Mouse (Mus musculus) kidney, postnatal 14 days (tissue): ENCODE measurements around the gene Nfia.

ENCODE experiments used
- DNase-seq: peaks from one replicate; pipeline ENCODE4 v3.0.0; 2022; ENCODE audit warnings: mixed read lengths

Nfia gene

DNA sequence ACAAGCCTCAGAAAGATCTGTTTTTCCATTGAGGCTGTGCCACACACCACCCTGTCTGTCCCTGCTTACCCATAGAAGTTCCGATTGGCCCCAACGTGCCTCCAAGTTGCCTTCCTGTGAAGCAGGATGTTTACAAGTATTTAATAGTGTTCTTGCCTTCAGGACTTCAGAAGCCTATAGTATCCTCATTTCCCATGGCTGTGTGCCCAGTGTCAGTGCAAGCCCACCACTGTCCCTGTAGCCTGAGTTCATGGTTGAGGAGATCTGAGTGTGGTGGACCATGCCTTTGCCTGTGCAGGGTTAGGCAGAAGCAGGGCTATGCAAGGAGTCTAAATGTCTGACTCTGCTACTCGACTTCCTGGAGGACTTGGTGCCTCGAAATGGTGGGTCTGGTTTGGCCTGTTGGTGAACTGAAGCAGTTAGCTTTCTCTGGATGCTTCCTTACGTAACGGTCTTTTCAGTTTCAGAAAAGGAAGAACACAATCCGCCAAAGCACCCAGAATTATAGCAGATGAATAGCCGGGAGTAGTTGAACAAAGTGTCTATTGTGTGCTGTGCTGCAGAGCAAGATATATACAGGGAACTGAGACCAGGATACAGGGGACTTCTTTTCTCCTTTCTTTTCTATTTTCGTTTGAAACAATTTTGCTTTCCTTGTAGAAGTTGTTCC is 99.4 kb downstream of the Nfia start:
- DNase-seq: peak; percentile 38

DNA sequence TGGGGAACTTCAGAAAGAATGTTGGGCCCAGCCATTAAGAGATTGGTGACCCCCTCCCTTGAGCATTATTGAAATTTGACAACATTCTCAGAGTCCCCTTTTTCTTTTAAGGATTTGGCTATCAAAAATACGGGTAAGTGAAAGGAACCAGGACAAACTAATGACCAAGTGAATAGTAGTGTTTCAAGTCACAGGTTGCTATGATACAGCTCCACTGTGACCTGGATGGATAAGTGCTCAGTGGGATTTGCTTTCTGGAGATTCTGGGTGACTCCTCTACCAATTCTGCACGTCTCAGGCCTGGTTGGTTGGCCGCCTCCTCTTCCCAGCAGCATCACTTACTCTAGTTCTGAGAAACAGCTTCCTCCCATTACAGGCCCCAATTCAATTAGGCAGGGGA is 102.4 kb downstream of the Nfia start:
- no peak for DNase-seq

DNA sequence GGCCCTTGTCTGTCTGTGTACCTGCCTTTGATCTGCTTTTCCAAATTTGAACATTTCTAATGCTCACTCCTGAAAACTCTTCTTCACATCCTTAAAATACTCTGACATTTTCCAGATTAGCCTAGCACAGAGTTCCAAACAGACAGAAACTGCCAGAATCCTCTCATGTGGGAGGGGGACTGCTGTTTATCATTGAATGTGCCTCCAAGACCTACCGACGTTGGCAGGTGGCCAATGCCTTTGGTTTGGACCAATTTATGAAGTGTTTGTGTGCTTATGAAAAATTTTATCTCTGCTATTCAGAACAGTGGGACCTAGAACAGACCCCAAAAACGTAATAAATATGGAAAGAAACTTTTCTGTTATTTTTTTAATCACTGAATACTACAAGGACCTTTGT is 103.4 kb downstream of the Nfia start:
- DNase-seq: no peak

DNA sequence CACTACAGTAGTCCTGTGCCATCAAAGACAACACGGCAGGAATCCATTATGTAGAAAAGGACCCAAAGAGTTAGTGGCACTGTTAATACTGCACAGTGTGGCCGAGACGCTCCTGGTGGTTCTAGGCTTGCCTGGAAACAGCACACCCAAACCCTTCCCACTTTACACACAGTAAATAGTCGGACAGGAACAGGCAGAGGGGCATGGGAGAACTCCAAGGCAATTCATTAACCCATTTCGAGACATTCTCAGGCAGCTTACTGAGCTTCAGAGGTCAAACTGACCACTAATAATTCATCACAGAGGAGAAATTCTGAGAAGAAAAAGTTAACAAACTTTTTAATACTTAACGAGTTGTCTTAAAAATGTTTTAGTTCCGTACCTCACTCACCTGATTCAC is 107.2 kb downstream of the Nfia start:
- peak; percentile 33 for DNase-seq

DNA sequence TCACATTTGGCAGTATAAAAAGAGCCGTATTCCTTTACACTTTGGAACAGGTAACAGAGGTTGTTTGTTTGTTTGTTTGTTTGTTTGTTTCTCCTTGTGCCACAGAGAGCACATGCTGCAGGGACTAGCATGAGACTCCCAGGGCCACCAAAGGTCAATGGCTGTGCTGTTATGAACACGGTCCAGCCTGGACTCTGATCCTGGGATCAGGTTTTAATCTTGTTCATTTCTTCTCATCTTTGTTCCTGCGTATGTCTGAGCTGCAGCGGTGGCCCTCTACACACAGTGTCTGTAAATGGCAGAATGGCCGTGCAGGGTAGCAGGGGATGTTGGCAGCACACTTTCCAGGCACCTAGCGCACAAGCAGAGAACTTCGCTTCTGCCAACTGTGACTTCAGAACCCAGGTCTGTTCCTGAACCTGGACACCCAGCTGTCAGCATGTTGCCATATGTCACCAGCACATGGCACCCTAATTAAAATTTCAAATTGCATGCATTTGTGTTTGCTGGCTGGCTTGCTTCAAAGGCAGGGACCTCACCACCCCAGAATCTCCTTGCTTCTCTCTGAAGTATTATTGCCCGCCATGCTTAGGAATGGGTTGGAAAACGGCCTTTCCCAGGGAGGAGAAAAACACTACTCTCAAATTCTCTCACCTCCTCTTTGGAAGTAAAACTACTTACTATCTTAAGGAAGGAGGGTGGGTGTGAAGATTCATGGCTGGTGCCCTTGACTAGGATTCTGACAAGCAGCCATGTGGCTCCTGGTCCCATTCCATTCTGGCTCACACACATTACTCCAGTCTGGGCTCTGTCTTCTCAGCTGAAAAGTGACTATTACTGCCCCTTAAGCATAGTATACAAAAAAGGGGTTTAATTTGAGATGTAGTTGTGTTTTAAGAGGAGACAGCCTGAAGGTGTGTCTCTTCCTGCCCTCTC is 107.9 kb downstream of the Nfia start:
- DNase-seq: peak; percentile 42

DNA sequence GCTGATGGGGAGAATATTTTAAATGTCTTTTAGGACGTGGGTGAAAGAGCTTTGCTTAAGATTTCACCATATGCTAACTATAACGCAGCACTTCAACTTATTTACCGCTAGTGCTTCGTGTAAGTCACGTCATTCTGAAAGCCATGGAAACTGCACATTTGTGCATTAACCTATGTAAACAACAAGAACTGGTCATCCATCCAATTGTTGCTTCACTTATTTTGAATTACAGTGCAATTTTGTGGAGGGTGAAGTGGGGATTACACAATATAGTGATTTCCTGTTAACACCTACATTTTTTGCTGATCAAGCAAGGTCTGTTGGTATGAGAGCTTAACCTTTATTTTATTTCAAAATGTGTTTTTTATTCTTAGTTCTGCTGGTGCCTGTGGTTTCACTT is 113.0 kb downstream of the Nfia start:
- no peak for DNase-seq

DNA sequence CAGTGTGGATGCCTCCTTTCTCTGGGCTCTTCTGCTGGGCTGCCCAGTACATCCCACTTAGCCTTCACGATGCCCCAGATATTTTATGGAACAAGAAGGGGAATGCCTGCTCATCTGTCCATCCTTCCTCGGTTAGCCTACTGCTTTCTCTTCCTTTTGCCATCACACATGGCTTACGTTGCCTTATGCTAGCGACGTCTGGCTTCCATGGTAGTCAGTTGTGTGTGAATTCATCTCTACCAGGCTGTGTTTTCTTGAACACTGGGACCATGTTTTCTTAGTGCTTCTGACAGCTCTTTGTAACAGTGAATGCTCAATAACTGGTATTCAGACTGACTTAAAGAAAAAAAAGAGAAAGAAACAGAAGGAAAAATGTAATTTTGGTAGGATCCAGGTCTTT is 113.7 kb downstream of the Nfia start:
- no peak for DNase-seq

DNA sequence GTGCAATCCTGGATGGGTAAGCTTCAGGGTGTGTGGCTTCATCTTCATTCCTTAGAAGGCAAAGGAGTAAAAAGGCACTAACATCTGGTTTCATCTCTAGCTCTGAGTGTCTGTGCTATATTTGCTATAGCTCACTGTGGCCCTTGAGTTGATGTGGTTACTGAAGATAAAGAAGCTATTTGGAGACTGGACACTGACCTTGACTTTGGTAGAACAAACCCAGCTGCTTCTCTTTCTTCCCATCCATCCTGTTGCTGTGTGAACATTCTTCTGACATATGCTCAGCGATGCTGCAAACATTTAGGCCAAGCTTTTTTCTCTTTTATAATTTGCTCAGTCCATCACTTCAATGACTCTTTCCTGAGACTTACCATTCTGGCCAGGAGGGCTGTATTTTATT is 114.7 kb downstream of the Nfia start:
- DNase-seq: no peak

DNA sequence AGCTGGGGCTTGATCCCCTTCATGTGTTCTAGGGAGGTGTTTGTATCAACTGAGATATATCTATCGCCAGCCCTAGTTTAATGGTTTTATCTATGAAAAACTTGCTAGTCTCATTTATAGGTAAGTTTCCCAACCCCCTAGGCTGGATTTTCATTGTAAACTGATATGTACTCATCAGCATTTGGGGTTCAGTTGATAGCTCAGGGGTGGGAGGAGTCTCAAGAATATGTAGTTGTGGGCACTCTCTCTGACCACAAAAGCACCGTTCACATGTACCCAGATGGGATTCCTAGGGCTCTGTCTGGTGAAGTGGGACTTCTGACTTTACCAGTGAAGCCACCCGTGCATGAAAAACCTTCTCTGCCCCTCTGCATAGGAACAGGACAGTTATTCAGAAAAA is 118.5 kb downstream of the Nfia start:
- DNase-seq: no peak

DNA sequence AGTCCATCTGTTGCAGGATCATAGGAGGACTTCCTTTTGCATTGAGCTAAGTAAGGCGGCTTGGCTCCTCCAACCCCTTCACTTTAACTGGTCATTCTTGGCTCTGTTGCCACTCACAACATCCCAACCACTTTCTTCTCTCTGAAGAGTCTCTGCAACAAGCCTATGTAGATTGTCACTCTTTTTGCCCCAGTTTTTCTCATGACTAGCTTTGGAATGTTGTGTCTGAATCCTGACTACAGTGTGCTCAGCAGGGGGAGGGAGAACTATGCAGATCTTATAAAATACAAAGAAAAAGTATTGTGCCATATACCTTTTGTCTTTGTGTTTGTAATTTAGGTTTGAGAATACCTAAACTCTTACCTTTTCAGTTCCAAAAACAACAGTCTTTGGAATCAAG is 119.1 kb downstream of the Nfia start:
- no peak for DNase-seq

DNA sequence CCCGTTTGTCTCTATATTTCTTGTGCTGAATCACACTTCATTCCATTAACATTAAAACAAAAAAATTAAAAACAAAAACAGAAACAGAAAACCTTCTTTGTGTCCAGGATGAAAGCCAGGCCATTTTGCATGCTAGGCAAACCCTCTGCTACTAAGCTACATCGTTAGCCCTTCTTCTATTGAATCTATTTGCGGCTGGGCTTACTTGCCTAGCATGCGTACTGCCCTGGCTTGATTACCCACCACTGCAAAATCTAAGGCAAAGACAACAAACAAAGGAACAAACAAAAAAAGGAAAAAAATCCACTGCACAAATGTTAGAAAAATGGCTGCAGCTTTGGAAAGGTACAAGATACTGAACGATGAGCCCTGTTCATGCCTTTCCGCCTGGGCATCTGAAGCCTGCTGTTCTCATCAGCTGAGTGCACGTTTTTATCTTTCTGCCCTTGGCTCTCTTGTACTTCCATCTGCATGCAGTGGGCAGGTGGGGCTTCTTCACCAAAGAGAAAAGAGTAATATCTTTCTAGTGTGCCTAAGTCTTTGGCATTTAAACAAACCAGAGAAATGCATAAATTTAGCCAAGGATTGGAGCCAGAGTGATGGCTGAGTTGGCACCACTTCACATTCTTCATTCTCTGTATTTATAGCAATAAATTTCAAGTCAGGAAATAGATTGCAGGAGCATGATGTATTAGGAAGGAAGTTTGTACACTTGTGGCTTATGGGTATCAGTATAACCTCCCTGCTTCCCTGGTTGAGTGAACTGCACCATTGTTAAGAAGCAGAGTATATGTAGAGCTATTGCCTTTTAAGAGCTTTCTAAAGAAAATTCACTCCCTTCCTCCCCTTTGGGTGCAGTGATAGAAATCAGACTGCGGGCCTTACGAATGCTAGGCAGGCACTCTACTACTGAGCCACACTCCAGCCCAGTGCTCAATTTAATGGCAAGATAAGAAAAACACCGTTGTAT is 121.7 kb downstream of the Nfia start:
- no peak for DNase-seq

DNA sequence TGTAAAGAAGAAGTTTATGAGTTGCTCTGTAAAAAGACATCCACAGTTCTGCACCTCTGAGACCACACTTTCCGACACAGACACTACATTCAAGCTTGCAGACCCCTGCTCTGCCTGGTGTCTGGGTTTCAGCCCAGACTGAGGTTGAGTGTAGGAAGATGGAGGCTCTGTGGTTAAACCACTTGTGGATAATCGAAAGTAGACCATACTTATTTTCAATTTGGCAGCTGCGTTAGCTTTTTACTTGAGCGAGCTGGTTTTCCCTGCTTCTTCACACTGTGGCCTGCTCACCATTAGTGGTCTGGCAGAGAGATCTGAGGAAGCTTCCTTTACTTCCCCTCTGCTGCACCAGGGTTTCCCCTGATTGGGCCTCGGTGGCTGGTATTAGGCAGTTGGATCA is 123.4 kb downstream of the Nfia start:
- no peak for DNase-seq

DNA sequence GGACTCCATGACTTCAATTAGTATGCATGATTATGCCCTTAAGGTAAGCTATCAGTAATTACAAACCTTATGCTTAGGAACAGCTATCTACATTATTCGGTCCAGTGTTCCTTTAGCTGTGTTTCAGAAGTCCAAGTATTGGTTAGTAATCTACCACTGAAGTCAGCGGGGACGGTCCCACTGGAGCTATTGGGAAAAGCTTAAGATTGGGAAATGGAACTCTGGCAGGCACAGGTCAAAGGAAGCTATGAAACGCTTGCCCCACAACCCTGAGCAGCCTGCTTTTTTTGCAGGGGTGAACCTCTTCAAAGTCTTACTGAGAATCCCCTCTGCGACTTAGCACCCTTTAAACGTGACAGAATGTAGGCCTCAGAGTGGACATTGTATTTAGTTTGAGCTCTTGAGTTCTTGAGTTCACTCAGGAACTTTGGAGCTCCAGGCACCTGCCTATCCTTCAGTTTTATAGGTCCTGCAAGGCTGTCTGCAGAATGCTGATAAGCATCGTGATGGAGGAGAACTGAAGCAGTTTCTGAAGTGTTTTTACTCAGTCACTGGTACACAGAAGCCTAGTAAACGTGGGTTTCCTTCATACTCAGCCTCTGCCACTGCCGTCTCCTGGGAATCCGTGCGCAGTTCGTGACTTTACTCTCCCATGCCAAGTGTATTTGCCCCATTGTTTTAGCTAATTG is 127.9 kb downstream of the Nfia start:
- DNase-seq: no peak

DNA sequence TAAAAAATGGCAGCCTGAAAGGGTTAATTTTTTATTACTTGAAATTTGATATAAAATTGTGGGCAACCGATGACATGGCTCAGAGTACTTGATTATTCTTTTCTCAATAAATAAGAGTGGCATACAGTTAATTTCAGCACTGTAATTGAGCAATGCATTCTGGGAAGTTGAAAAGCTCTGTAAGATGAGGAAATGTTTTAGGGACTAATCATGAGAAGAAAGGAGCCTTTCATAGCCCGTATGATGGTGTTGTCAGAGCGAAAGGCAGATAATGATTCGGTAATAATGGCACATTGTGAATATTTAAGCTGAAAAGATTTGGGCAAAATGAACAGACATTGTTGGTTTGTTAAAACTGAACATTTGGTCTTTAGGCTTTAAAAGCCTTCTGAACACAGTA is 133.3 kb downstream of the Nfia start:
- DNase-seq: no peak

DNA sequence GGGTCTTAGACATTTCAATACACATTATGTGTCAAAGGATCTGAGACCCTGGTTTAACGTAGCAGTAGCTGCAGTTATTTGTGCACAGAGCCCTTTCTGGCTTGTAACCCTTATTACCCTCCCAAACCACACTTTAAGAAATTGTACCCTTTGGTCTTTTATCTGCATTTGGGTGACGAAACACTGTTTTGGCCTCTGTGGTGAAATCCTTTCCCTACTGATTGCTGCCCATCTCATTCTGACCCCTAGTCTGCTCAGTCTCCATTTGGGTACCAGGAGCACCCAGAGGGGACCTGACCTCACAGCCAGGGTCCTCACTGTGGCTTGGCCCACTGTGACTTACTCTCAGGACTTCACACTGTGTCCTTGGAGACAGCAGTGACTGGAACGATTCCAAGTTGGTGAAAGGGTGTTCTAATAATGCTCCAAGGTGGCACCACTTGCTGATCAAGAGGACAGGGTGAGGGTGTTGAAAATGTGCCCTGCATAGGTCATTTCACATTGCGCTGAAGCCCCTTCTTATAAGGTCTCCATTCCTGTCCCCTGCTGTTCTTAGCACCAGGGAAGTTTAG is 136.1 kb downstream of the Nfia start:
- DNase-seq: peak; percentile 32

DNA sequence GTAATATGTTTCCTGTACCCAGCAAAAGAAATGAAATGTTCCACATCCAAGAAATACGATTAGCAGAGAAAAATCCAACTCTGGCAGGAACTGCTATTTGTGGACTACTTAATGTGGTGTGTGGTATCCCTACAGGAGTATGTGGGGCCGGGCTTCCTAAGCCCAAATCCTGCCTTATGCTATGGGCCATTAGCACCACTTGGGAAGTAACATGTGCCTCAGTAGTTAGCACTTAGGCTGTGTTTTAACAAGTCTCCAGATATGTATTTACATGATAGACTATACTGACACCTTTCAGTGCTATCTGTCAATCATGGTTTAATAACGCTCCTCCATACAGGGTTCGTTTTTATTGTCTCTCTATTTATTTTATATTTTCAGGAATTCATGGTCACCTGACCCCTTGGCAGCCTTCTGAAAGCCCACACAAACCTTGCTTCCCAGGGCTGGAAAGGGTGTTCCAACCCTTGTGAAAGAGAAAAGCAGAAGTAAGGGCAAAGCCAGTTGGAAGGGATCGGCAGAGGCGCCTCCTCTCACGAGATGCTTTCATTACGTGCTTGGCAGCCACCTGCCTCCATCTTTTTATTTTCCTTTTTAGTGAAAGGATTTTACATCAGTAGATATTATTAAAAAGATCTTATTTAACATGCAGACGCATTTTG is 137.7 kb downstream of the Nfia start:
- DNase-seq: no peak

DNA sequence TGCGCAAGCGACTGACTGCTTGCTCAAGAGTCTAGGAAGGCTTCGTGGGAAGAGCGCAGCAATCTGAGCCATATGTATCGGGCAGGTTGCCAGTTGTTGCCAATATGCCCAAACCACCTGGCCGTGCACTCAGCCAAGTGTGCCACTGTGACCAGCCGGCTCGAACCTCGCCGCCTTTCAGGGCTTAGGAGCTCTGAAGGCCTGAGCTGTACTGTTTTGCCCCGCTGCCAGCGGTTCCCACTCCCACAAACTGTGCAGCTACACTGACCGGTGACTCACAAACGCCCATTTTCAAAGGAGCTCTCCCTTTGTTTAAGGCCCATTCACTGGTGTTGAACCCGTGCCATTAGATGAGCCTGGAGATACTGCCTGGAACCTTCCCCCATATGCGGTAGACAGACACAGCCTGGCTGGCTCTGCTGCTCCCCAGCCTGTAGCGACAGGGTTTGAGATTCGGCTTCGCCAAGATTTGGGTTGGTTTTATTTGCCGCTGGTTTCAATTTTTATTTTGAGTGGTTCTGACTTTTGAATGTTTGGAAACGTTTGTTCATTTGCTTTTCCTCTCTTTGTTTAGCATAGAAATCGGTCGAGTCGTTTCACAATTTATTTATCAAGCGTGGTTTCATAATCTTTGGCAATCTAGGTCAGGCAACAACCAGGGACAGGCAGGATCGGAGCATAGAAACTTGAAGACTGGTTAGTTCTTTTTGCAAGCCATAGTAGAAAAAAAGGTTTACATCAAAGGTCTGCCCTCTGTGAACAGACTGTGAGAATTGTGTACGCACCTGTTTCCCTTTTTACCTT is 138.4 kb downstream of the Nfia start:
- DNase-seq: no peak

DNA sequence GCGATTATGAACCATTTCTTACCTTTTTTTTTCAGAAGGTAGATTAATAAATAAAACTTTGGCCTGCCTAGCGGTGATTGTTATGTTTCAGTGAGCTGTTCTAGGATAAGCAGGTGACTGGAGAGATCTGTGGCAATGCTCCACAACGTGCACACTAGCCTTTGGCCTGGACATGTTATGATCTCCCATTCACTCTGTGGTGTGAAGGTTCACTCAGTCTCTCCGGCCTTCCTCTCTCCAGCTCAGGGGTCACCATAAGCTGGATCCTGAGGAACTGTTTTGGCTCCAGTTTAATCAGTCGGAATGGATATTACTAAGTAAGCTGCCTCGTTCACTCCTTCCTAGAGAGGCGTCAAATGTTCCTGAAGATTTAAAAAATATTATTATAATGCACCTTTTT is 139.2 kb downstream of the Nfia start:
- no peak for DNase-seq

DNA sequence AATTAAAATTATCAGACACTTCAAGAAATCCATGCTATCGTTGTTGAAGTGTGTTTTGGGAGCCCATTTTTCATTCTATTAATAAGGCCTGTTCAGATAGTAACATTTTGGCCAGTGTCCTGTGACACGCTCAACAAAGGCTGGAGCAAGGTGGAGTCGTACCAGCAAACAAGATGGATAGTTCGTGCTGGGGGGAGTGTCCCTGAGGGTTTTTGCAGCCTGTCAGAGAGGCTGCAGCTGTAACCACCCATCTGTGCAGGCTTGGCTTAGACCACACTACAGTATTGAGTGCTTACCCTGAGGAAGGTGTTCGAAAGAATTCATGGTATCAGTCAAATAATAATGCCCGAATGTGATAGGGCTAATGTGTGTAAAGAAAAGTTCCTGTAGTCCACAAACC is 139.6 kb downstream of the Nfia start:
- DNase-seq: no peak

DNA sequence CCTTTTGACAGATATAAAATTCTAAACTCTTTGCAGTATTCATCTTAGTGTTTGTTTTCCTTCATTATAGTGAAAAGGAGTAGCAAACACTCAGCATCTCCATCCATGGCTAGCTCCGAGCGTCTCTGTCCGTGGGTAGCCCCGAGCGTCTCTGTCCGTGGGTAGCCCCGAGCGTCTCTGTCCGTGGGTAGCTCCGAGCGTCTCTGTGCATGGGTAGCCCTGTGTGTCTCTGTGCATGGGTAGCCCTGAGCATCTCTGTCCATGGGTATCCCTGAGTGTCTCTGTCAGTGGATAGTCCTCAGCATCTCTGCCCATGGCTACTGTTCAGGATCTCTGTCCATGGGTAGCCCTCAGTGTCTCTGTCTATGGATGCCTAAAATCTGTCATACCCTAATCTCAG is 140.0 kb downstream of the Nfia start:
- DNase-seq: no peak

DNA sequence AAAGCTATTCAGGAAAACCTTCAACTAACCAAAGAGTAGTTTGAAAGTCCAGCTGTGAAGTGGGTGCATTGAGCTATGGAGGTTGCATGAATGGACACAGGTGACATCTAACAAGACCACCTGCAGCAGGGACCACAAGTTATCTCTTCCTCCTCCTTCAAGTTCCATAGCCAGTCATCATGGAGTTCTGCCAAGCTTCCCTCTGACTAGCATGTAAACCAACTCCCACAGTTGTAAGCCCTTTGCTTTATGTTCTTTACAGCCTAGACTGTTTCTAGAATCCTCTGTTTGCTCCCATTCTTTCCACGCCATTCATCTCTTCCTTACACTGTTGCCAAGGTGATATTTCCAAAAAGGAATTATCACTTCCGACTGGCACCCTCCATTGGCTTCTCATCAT is 141.8 kb downstream of the Nfia start:
- DNase-seq: no peak
